Mouse (Mus musculus) bone marrow, adult 2 months (tissue): ENCODE measurements around the gene Ahcy.

Source experiments
- CTCF ChIP-seq: fragments of 200-500 bp; IDR thresholded peaks from 2 replicates; pipeline ENCODE4 v1.5.1; 2011; ENCODE audit warnings: low read length, control low read depth; ENCODE audit not compliant: control insufficient read depth, insufficient read depth
- POLR2A ChIP-seq: fragments of 200-500 bp; IDR thresholded peaks from 2 replicates; pipeline ENCODE4 v1.6.1; 2011; ENCODE audit warnings: low read depth, mild to moderate bottlenecking, control low read depth, low read length, borderline replicate concordance; ENCODE audit not compliant: control insufficient read depth

GRCm38 (mm10) chr2:155075649-155076048 is 1.4 kb upstream of the Ahcy start:
- TF ChIP-seq CTCF (no peak), POLR2A (no peak)
